Mouse (Mus musculus): ENCODE measurements at regions not wholly inside any gene's neighbourhood (a gene's known extent, or its start where the extent isn't known, plus 50 kb on each side); places are given as distances from the start of the nearest gene placed in this dataset.

- H3K27ac ChIP-seq (ENCODE audit: insufficient read depth, low read depth, low read length) = peak overlapping the region; percentile 80; the same call in 1 of the 2 replicates
- TF ChIP-seq CTCF (IDR thresholded peaks at IDR 0.05; ENCODE audit: insufficient read depth, low read depth, low read length) (no peak), POLR2A (IDR thresholded peaks at IDR 0.05; ENCODE audit: insufficient read depth, low read depth, low read length) (no peak)
- no peak overlapping the region for H3K4me3 ChIP-seq (ENCODE audit: insufficient read depth, low read depth, low read length)
- H3K4me1 ChIP-seq (ENCODE audit: control insufficient read depth, insufficient read depth, low read length) = no peaks in the 10 kb centered on the region
- 21% methylated on average over 3 of the region's 3 CpGs for WGBS
These were observed 152.9 kb upstream of the Prr30 start for GRCm38 (mm10) chr14:101353009-101353378.

GRCm38 (mm10) chr14:101352046-101353008, 152.2 kb upstream of the Prr30 start:
- H3K27ac ChIP-seq (ENCODE audit: insufficient read depth, low read depth, low read length) = peak overlapping the region; percentile 86
- no peak for TF ChIP-seq CTCF (IDR thresholded peaks at IDR 0.05; ENCODE audit: insufficient read depth, low read depth, low read length)
- TF ChIP-seq POLR2A (IDR thresholded peaks at IDR 0.05; ENCODE audit: insufficient read depth, low read depth, low read length) = no peak
- WGBS = 9% methylated on average over 6 of the region's 6 CpGs

GRCm38 (mm10) chr14:101340331-101340730, 140.2 kb upstream of the Prr30 start:
- no peak overlapping the region for H3K4me3 ChIP-seq (ENCODE audit: insufficient read depth, low read depth, low read length)
- TF ChIP-seq CTCF (IDR thresholded peaks at IDR 0.05; ENCODE audit: insufficient read depth, low read depth, low read length) = no peak
- TF ChIP-seq POLR2A (IDR thresholded peaks at IDR 0.05; ENCODE audit: insufficient read depth, low read depth, low read length) = no peak
- 98% methylated on average over 1 of the region's 1 CpGs for WGBS
- H3K4me1 ChIP-seq (ENCODE audit: control insufficient read depth, insufficient read depth, low read length) = no peaks in the 10 kb centered on the region
- H3K27ac ChIP-seq (ENCODE audit: insufficient read depth, low read depth, low read length) = no peak overlapping the region

More at GRCm38 (mm10) chr14:101352046-101353008, 152.2 kb upstream of the Prr30 start:
- no peaks in the 10 kb centered on the region for H3K4me1 ChIP-seq (ENCODE audit: control insufficient read depth, insufficient read depth, low read length)
- H3K4me3 ChIP-seq (ENCODE audit: insufficient read depth, low read depth, low read length) = no peak overlapping the region

GRCm38 (mm10) chr14:101332015-101332414, 131.9 kb upstream of the Prr30 start:
- 78% methylated on average over 4 of the region's 4 CpGs for WGBS
- no peaks in the 10 kb centered on the region for H3K4me1 ChIP-seq (ENCODE audit: control insufficient read depth, insufficient read depth, low read length)
- H3K27ac ChIP-seq (ENCODE audit: insufficient read depth, low read depth, low read length) = no peak overlapping the region
- TF ChIP-seq POLR2A (IDR thresholded peaks at IDR 0.05; ENCODE audit: insufficient read depth, low read depth, low read length) (no peak), CTCF (IDR thresholded peaks at IDR 0.05; ENCODE audit: insufficient read depth, low read depth, low read length) (no peak)
- no peak overlapping the region for H3K4me3 ChIP-seq (ENCODE audit: insufficient read depth, low read depth, low read length)

- no peaks in the 10 kb centered on the region; the same call in 1 of the 2 replicates for H3K4me1 ChIP-seq (ENCODE audit: control insufficient read depth, insufficient read depth, low read length)
- H3K4me3 ChIP-seq (ENCODE audit: insufficient read depth, low read depth, low read length) = no peak overlapping the region
- WGBS = 66% methylated on average over 6 of the region's 6 CpGs
- H3K27ac ChIP-seq (ENCODE audit: insufficient read depth, low read depth, low read length) = no peak overlapping the region
- TF ChIP-seq POLR2A (IDR thresholded peaks at IDR 0.05; ENCODE audit: insufficient read depth, low read depth, low read length) (no peak), CTCF (IDR thresholded peaks at IDR 0.05; ENCODE audit: insufficient read depth, low read depth, low read length) (no peak)
These were observed 127.3 kb upstream of the Prr30 start for GRCm38 (mm10) chr14:101327421-101327820.

GRCm38 (mm10) chr14:101326477-101326941, 126.4 kb upstream of the Prr30 start:
- no peaks in the 10 kb centered on the region; the same call in 1 of the 2 replicates for H3K4me1 ChIP-seq (ENCODE audit: control insufficient read depth, insufficient read depth, low read length)
- TF ChIP-seq POLR2A (IDR thresholded peaks at IDR 0.05; ENCODE audit: insufficient read depth, low read depth, low read length) (no peak), CTCF (IDR thresholded peaks at IDR 0.05; ENCODE audit: insufficient read depth, low read depth, low read length) (no peak)
- no peak overlapping the region for H3K4me3 ChIP-seq (ENCODE audit: insufficient read depth, low read depth, low read length)
- H3K27ac ChIP-seq (ENCODE audit: insufficient read depth, low read depth, low read length) = no peak overlapping the region
- WGBS = 48% methylated on average over 12 of the region's 12 CpGs

- WGBS = 97% methylated on average over 6 of the region's 6 CpGs
- H3K27ac ChIP-seq (ENCODE audit: insufficient read depth, low read depth, low read length) = no peak overlapping the region
- H3K4me3 ChIP-seq (ENCODE audit: insufficient read depth, low read depth, low read length) = no peak overlapping the region
- TF ChIP-seq POLR2A (IDR thresholded peaks at IDR 0.05; ENCODE audit: insufficient read depth, low read depth, low read length) (no peak), CTCF (IDR thresholded peaks at IDR 0.05; ENCODE audit: insufficient read depth, low read depth, low read length) (no peak)
- H3K4me1 ChIP-seq (ENCODE audit: control insufficient read depth, insufficient read depth, low read length) = no peaks in the 10 kb centered on the region; the same call in 1 of the 2 replicates
These were observed 123.2 kb upstream of the Prr30 start for GRCm38 (mm10) chr14:101323361-101323760.

GRCm38 (mm10) chr14:101307920-101308319, 107.8 kb upstream of the Prr30 start:
- Histone ChIP-seq H3K27ac (ENCODE audit: insufficient read depth, low read depth, low read length) (no peak overlapping the region), H3K4me1 (ENCODE audit: control insufficient read depth, insufficient read depth, low read length) (no peaks in the 10 kb centered on the region)
- no peak for TF ChIP-seq CTCF (IDR thresholded peaks at IDR 0.05; ENCODE audit: insufficient read depth, low read depth, low read length)
- TF ChIP-seq POLR2A (IDR thresholded peaks at IDR 0.05; ENCODE audit: insufficient read depth, low read depth, low read length) = no peak

GRCm38 (mm10) chr14:101304487-101305032, 104.4 kb upstream of the Prr30 start:
- 68% methylated on average over 4 of the region's 4 CpGs for WGBS
- TF ChIP-seq POLR2A (IDR thresholded peaks at IDR 0.05; ENCODE audit: insufficient read depth, low read depth, low read length) (no peak), CTCF (IDR thresholded peaks at IDR 0.05; ENCODE audit: insufficient read depth, low read depth, low read length) (no peak)

More at GRCm38 (mm10) chr14:101307920-101308319, 107.8 kb upstream of the Prr30 start:
- no peak overlapping the region for H3K4me3 ChIP-seq (ENCODE audit: insufficient read depth, low read depth, low read length)

More at GRCm38 (mm10) chr14:101304487-101305032, 104.4 kb upstream of the Prr30 start:
- H3K4me3 ChIP-seq (ENCODE audit: insufficient read depth, low read depth, low read length) = no peak overlapping the region
- no peaks in the 10 kb centered on the region for H3K4me1 ChIP-seq (ENCODE audit: control insufficient read depth, insufficient read depth, low read length)
- no peak overlapping the region for H3K27ac ChIP-seq (ENCODE audit: insufficient read depth, low read depth, low read length)
